Mouse (Mus musculus) urinary bladder, adult 2 months (tissue): Measurements from ENCODE around the gene H2al1n. TPM values are rescaled to one million over a fixed set of nuclear protein-coding genes. Genes with fewer than 3 reads are reported as not detected.
"Not testable (repeated sequence)": the region's sequence is repeated elsewhere in the genome, so short reads cannot be mapped to it uniquely, and the experiment has no call there.

Source experiments
- DNase-seq: peaks from one replicate; pipeline ENCODE4 v3.0.0; 2022; ENCODE audit warnings: low spot score
- polyA plus RNA-seq: library from polyadenylated mRNA; depleted of rRNA; stranded (reverse); fragments of >200 nt; gene quantifications from 2 replicates; pipeline ENCODE4 v1.2.3, GENCODE M21; 2012; rRNA removed

The H2al1n gene
- not detected in 2 replicates for polyA plus RNA-seq

DNA sequence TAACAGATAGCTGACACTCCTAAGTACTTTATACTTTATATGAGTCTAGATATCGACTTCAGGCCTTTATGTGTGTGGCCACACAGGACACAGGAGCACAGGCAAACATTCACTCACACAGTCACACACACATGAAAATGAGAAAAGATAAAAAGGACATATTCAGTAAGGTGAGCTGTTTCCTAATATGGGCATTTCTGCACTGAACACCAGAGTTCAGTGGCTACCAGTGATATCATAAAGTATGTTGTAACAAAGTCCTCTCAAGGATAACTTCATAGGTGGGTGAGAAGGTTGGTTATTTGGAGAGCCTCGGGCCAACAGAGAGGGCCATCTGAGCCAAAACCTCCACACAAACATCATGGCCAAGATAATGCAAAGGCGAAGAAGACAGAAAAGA lies at the start of gene H2al1n:
Gene H2al1n, plus strand, starts transcription at position 301 of the 400 bp plus-strand sequence.
- DNase-seq: not testable (repeated sequence)

DNA sequence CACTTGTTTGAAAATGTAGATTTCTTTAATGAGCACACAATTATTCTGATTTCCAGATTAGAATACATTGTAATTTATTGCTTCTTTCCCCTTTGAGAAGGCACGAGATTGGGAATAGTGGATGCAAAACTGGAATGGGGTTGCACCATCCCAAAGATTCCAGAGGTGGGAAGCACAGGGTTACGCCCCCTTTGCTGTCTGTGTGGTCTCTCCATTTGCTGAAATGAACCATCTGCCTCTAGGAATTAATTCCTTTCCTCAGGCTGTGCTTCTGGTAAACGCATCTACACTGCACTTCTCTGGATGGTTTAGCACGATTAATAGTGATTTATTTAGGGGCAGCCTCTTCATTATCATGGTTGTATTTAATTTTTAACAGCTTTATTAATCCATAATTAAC lies 11.7 kb upstream of the H2al1n start:
- DNase-seq: no peak

DNA sequence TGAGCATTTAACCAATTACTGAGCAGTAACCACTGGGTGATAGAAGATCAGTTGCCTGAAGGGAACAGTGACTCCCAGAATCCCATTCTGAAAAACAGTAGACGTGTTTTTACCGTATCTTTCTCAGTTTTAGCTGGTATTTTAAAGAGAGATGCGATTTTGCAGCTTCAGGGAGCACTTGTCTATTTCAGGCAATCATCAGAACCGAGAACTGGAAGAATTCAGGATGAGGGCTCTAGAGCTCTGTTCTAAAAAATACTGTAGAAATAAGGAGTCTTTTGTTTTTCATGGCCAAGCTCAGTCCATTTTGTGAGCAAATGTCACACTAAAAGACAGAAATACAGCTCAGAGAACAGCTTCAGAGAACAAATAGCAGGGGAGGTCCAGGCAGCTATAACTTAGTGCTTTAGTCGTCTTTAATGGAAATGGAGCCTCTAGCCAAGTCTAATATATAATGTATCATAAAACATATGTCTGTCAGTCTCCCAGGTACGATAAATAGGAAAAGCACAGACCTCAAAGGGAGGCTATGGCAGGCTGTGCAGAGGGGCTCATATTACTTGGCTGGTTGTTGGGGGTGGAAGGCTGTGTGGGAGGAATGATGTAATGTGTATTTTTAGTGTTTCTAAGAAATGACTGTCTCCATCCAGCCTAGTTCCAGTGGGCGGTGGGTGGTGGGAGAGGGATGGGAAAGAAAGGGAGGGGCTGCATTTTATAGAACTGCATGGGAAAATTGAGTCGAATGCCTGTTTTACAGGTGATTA lies 4.7 kb upstream of the H2al1n start:
- no peak for DNase-seq

DNA sequence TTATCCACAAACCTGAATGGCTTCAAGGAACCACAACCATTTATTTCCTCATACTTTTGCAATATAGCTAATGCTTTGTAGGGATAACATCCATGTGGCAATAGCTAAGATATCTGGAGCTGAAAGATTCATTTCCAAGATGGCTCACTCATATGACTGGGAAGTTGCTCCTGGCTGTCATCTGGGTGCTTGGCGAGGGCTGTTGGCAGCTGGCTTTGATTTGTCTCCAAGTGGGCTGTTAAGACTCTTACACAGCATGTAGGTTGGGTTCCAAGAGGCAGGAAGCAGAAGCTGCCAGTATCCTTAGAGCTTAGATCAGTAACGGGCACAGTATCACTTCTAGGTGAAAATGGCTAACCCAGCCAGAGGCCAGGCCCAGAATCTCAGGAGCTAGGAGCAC lies 18.3 kb downstream of the H2al1n start:
- DNase-seq: no peak

DNA sequence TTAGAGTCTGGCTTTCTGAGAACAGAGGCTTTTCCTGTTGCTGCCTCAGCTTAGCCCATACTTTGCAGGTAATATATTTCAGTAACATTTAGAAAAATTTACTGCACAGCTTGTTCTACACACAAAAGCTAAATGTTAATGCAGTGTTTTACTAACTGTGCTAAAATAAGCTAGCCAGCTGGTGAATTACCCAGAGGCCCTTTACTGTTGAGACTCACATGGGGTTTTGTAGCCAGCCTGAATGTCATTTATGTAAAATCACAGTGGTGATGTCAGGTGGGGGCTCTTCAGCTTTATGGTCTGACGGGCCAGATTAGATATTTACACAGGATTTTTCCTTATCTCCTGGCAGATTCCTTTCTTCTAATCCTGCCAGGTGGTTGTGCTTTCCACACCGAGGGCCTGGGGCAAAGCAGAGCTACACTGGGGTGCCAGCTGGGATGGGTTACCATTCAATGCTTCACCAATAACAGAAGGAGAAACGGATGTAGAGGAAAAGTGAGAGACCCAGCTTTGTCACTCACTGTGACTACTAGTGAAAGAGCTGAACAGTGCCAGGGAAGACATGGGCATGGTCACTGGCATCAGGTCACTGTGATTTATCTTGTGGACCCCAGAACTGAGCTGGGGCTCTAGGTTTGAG lies 48.8 kb downstream of the H2al1n start:
- no peak for DNase-seq
